Mouse (Mus musculus): ENCODE measurements around the gene Akap9.
"Not testable (repeated sequence)": the region's sequence is repeated elsewhere in the genome, so short reads cannot be mapped to it uniquely, and the experiment has no call there.

DNA sequence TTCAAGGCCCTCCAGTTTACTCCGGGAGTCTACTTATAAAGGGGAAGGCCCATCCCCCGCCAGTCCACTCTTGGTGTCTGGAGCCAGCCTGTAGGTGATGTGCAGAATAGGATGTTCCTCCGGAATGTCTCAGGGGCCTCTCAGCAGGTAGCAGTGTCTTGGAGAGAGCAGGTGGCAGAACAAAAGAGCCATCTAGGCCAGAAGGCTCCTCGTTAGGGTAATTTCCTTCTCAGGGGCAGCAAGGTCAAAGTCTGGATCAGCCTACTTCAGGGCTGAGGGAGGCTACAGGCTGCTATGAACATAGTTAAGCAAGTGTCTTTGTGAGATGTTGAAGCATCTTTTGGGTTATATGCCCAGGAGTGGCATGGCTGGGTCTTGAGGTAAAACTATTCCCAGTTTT lies 15.3 kb downstream of the Akap9 start:
- not testable (repeated sequence) for TF ChIP-seq CTCF (IDR thresholded peaks at IDR 0.05; ENCODE audit: borderline replicate concordance, control insufficient read depth, extremely low read depth, insufficient read depth, low read length, poor library complexity); POLR2A (IDR thresholded peaks at IDR 0.05; ENCODE audit: control insufficient read depth, extremely low read depth, insufficient read depth, low read length, poor library complexity)
